Mouse (Mus musculus): ENCODE data around the gene Rars.
"Not testable (repeated sequence)": the region's sequence is repeated elsewhere in the genome, so short reads cannot be mapped to it uniquely, and the experiment has no call there.

Gene Rars

DNA sequence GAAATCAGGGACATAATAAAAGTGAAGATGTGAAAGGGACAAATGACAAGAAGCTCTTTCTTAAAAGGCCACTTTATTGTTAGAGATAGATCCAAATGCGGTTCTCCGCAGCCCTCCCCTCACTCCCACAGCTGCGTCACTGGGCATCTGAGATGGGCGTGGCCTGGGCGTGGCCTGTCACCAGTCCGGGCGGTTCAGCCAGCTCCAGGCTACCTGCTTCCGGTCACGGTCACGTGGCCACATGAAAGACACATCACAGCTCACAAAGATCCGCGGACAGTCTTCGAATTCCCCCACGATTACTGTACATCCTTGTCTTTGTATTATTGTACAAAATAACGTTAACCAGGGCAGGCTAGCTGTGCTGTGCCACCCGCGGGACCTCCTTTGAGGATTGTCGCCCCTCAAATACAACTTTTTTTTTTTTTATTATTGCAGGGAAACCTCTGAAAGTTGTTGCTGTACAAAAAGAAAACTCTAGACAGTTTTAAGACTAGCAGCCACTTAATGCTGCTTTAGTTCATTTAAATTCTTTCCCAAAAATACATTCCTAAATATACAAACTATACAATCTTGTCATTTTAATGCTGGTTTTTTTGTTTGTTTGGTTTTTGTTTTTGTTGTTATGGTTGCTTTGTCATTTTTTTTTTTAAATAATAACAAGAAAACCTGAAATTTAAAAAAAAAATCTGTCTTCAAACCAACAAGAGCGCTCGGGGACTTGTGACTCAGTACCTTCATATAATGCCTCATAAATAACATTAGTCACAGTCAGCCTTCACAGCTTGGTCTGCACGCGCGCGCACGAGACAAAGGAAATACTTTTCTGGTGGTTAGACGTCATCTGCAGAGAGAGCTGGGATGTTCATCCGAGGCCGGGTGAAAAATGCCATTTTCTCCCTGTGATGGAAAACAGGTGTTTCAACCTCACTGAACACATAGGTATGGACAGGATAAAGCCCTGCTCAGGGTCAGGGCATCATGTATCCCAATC, 4.3 kb upstream of the Rars start:
- peak; percentile 89 for DNase-seq (ENCODE audit: low read depth, low spot score)

- no peak for DNase-seq (ENCODE audit: low read depth, low spot score)
Observed at GRCm38 (mm10) chr11:35837156-35838126, 3.1 kb upstream of the Rars start.

GRCm38 (mm10) chr11:35833270-35833669, 1.0 kb downstream of the Rars start:
- DNase-seq (ENCODE audit: low read depth, low spot score): no peak

- no peak for DNase-seq (ENCODE audit: low read depth, low spot score)
Observed at GRCm38 (mm10) chr11:35832139-35832538, 2.2 kb downstream of the Rars start.

DNA sequence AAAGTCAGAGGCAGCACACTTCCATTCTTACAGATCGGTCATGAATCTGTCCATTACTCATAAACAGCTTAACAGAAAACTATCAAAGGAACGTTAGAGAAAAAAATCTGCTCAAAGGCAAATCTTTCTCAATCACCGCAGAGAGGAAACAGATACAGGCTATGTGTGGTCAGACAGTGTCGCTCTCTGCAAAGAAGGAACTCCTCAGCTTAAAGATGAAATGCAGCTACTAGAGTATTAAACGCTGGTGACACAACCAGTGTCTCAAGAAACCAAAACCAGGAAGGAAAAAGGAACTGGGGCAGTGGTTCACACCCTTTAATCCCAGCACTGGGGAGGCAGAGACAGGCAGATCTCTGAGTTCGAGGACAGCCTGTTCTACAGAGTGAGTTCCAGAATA, 6.6 kb downstream of the Rars start:
- DNase-seq (ENCODE audit: low read depth, low spot score): no peak

DNA sequence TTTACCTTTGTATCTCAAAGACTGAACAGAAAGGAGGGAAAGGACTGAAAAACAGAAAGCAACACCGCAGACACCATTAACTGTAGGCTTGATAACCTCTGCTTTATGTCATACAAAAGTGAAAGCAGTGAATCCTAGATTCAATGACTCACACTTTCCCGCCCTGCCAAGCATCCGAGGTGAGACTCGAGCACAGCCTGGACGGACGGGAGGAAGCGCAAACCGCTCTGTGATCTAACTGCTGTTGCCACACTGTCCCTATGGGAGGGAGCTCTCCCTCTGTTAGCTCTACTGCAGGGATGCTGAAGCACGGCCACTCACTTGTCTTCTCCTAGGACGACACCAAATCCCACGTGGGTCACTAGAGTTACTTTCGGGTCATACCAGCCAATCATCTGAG, 18.0 kb downstream of the Rars start:
- DNase-seq (ENCODE audit: low read depth, low spot score): no peak

GRCm38 (mm10) chr11:35811458-35811857, 22.8 kb downstream of the Rars start:
- no peak for DNase-seq (ENCODE audit: low read depth, low spot score)

- no peak for DNase-seq (ENCODE audit: low read depth, low spot score)
Observed at GRCm38 (mm10) chr11:35801332-35801731, 33.0 kb downstream of the Rars start.

DNA sequence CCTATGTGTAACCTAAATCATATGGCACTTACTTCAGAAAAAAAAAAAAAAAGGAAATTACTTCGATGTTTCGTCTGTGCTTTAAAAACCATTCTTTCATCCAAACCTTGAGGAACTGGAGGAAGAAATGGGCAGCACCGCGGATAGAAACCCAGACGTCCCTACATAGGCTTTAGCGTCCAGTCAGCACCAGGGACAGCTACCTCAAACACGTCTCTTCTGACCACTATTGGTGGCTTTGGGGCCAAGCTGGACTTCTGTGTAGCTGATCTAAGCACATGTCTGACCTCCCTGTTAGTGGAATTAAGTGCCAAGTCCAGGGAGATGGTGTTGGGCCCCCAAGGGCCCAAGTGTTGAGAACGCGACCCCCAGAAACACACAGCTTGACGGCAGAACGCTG, 35.4 kb downstream of the Rars start, which contains the start of gene Fbll1:
Fbll1 (minus strand) TSS at position 11 of the 400 bp plus-strand sequence.
- DNase-seq (ENCODE audit: low read depth, low spot score): no peak

DNA sequence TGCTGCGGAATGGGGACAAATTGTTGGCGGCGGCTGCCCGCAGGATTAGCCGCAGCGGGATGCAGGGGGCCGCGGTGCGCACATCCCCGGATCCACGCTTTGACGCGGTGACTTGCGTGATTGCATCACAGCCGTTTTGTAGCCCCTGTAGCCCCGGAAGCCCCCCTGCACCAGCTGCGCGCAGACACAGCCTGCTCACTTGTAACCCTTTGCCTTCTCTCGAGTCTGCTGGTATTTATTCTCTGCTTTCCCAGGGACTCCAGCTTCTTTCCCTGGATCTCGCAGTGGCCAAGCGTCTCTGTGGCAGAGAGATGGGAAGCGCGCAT, 35.8 kb downstream of the Rars start:
- DNase-seq (ENCODE audit: low read depth, low spot score): no peak

DNA sequence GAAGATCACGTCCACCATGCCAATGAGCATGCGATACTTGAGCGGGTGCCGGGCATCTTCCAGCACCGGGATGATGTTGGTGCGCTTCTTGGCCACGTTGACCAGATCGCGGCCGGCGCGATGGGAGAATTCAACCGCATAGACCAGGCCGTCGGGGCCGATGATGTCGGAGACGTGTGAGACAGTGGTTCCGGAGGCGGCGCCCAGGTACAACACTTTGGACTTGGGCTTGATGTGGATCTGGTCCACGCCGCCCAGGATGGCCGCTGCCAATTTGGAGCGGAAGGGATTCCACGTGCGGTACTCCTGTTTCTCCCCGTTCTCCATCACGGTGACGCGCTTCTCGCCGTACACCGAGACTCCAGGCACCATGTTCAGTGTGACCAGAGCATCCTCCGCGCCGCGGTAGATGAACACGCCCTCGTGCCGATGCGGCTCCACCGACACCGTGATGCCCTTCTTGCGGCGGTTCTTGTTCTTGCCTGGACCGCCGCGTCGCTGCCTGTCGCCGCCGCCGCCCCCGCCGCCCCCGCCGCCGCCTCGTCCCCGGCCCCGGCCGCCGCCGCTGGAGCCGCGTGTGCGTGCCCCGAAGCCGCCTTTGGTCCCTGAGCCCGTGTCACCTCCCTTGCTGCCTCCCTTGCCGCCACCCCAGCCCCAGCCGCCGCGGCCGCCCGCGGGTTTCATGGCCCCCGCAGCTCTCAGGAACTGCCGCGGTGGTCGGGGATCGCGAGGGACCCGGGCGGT, 36.4 kb downstream of the Rars start:
- no peak for DNase-seq (ENCODE audit: low read depth, low spot score)

GRCm38 (mm10) chr11:35792800-35793199, 41.5 kb downstream of the Rars start:
- DNase-seq (ENCODE audit: low read depth, low spot score): not testable (repeated sequence)

DNA sequence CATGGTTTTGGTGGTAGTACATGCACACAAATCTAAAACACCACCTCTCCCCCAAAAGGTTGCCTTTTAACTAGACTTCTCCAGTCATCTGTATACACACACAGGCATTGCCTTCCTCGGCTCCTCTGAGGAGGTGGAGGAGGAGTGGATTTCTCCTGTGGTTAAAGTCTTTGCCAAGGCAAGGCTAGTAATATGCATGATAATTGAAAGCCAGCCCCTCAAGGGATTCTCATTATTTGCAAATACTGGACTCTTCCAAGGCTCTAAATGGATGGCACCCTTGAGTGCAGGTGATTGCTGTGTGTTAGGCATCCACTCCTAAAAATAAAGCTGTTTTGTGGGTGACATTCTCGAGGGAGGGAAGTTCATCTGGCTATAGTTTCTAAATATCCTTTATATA, 45.9 kb downstream of the Rars start:
- DNase-seq (ENCODE audit: low read depth, low spot score): no peak

DNA sequence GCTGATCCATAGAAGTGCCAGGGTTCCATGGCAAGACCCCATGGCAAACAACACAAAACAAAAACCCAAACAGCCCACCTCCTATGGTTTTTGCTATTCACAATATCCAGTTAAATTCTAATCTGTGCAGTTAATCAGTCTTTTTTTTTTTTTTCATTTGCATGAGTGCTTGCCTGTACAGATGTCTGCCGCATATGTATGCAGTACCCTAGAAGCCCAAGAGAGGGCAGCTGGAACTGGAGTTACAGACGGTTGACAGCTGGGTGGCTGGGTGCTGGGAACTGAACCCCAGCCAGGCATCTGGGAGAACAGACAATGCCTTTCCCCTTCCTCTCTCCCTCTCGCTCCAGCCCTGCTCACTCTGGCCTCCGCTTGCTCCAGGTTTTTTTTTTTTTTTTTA, 49.8 kb downstream of the Rars start:
- DNase-seq (ENCODE audit: low read depth, low spot score): no peak

DNA sequence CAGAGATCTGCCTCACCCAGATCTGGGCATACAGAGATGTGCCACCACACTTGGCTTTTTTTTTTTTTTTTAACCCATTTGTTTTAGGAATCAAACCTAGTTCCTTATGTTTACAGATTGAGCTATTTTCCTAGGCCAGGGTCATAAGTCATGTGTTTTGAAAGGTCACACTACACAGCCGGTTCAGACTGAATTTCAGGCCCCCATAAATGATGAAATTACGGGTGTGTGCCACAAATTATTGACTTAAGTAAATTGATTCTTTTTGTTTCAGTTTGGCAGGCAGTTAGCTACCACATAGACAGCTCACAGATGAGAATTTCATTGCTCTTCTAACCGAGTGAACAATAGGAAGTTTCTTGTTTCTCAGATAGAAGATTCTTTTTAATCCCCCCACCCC, 50.3 kb downstream of the Rars start:
- no peak for DNase-seq (ENCODE audit: low read depth, low spot score)

DNA sequence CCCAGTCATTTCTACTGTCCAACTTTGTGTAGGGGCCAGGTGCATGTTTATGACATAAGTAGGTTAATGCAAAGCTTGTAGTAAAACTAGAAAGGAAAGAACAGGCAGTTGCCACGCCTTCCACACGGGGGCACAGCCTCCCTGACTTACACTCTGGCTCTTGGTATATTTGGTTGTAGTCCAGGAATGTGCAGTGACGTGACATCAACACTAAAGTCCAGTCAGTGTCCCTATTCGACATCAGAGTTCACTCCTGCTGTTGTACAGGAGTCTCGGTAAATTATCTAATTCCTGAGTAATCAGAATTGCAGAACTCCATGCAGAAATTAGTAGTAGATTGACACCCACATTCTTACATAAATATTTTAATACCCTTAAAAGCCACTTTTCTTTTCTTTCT, 51.3 kb downstream of the Rars start:
- DNase-seq (ENCODE audit: low read depth, low spot score): no peak

GRCm38 (mm10) chr11:35782444-35782843, 51.9 kb downstream of the Rars start:
- no peak for DNase-seq (ENCODE audit: low read depth, low spot score)

GRCm38 (mm10) chr11:35780336-35780735, 54.0 kb downstream of the Rars start:
- no peak for DNase-seq (ENCODE audit: low read depth, low spot score)

GRCm38 (mm10) chr11:35776452-35776851, 57.9 kb downstream of the Rars start:
- DNase-seq (ENCODE audit: low read depth, low spot score): no peak

DNA sequence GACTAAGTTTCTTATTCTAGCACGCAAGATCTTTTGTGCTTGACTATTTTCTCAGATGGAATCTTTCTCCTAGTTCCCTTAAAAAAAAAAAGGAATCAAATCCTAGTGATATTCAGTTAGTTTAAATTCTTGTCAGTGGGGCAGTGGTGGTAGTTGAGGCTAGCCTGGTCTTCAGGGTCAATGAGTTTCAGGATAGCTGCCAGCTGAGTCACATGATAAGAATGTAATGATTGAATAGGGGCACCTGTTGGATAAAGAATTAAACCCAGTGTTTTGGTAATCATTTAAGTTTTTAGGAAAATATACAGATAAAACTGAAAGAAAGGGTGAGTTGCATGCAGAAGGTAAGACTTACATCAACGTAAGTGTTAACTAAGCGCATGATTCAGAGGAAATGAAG, 58.7 kb downstream of the Rars start:
- DNase-seq (ENCODE audit: low read depth, low spot score): no peak

DNA sequence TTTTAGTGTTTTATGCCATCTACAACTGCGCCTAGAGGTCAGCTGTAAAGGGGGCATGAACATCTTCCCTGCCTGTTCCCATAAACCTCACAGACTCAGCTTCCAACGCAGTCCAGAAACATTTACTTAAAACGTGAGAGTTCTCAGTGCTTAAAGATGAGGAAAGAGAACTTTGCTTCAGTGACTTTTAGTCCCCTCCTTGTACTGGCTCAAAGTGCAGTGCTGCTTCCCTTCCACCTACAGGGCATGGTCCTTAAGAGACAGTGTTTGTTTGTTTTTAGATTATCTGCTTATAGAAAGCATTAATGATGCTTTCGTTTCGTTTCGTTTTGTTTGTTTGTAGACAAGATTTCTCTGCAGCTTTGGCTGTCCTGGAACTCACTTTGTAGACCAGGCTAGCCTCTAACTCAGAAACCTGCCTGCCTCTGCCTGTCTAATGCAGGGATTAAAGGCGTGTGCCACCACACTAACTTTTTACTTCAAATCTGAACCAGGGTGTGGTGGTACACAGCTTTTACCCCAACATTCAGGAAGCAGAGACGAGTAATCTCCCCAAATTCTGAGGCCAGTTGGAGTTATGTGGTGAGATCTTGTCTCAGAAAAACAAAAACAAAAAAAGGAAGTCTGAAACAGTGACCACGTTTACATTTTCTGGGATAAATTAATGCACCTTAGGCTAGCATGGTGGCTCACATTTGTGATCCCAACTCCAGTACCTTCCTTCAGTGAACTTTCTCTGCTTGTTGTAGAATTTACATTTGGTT, 63.4 kb downstream of the Rars start:
- DNase-seq (ENCODE audit: low read depth, low spot score): no peak

Data from skeletal muscle tissue, adult 2 months (tissue).